Mouse (Mus musculus) midbrain, embryonic 14.5 days (tissue): Measurements from ENCODE around the gene Gimap7. TPM values are rescaled to one million over a fixed set of nuclear protein-coding genes. Genes with fewer than 3 reads are reported as not detected.

Experiments used
- ATAC-seq: fragments of 200-750 bp; cut with Nextera tagmentation; 2 replicates; pipeline ENCODE4 v1.8.0; 2017; ENCODE audit warnings: moderate number of reproducible peaks, moderate library complexity; ENCODE audit not compliant: low FRiP score, low TSS enrichment
- DNase-seq: peaks from one replicate; pipeline ENCODE4 v3.0.0-alpha.2; 2015
- H3K27ac ChIP-seq: fragments of 300-500 bp; sonication (generic); replicated peaks from 2 replicates; pipeline ENCODE4 v1.5.1; 2014; ENCODE audit warnings: mild to moderate bottlenecking, low read depth, low read length, moderate library complexity
- H3K27me3 ChIP-seq: fragments of 300-500 bp; sonication (generic); 2 replicates; pipeline ENCODE4 v1.6.1; 2014; ENCODE audit warnings: low read length, control low read depth, mixed read lengths; ENCODE audit not compliant: control insufficient read depth, insufficient read depth
- H3K36me3 ChIP-seq: fragments of 300-500 bp; sonication (generic); 2 replicates; pipeline ENCODE4 v1.6.1; 2014; ENCODE audit warnings: low read length, control low read depth; ENCODE audit not compliant: control insufficient read depth, insufficient read depth
- H3K4me1 ChIP-seq: fragments of 300-500 bp; sonication (generic); 2 replicates; pipeline ENCODE4 v1.6.1; 2014; ENCODE audit warnings: mild to moderate bottlenecking, antibody characterized with exemption, low read length, control low read depth; ENCODE audit not compliant: control insufficient read depth, insufficient read depth
- H3K4me2 ChIP-seq: fragments of 300-500 bp; sonication (generic); 2 replicates; pipeline ENCODE4 v1.6.1; 2014; ENCODE audit warnings: mild to moderate bottlenecking, low read length, moderate library complexity
- H3K4me3 ChIP-seq: fragments of 300-500 bp; sonication (generic); replicated peaks from 2 replicates; pipeline ENCODE4 v1.5.1; 2014; ENCODE audit warnings: low read depth, low read length
- H3K9ac ChIP-seq: fragments of 300-500 bp; sonication (generic); replicated peaks from 2 replicates; pipeline ENCODE4 v1.6.1; 2014; ENCODE audit warnings: mild to moderate bottlenecking, low read length, moderate library complexity
- H3K9me3 ChIP-seq: fragments of 300-500 bp; sonication (generic); 2 replicates; pipeline ENCODE4 v1.6.1; 2016; ENCODE audit warnings: low read length, control low read depth, mixed read lengths; ENCODE audit not compliant: control insufficient read depth
- WGBS: fragments of 180-500 bp; shearing (Covaris S2); extraction: QIAGEN DNeasy Blood & Tissue Kit; methylation state at CpG from one replicate; pipeline ENCODE4 v1.1.7; 2014; 5-methylcytosine and 5-hydroxymethylcytosine counted together
- polyA plus RNA-seq: library from polyadenylated mRNA; unstranded; fragments of >200 nt; fragmentation: Nextera tagmentation; extraction: Ambion mirVana; gene quantifications from 2 replicates; pipeline ENCODE4 v1.2.1, GENCODE M21; 2014

Gene Gimap7
- polyA plus RNA-seq, 1 experiment from 2014 or later = not detected

DNA sequence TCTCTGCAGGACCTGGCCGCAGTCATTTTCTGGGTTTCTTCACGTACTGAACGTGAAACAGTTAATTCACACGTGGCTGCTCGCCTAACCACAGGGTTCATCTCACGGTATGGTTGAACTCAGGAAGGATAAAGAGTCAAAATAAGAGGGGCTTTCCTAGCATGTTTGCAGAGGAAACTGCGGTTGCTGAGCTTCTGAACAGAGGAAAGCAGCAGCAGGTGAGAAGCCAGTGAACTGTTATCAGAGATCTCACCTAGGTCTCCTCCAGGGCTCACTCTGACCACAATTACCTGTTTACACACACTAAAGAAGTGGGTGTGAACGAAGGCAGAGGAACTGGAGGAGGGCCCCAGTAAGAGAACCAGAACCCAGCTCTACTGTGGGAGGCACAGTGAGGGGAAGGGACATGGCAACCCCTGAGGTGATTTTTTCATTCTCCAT lies 14.5 kb downstream of the Gimap7 start:
- no peak overlapping the region for H3K4me2 ChIP-seq
- H3K9ac ChIP-seq = no peak overlapping the region
- no peaks in the 10 kb centered on the region for H3K9me3 ChIP-seq
- ATAC-seq = no peak
- DNase-seq = no peak
- no peaks in the 10 kb centered on the region for H3K4me1 ChIP-seq
- H3K36me3 ChIP-seq = no peaks in the 10 kb centered on the region
- H3K4me3 ChIP-seq = no peak overlapping the region
- 62% methylated on average over 8 of the region's 8 CpGs for WGBS
- no peaks in the 10 kb centered on the region for H3K27me3 ChIP-seq
- no peak overlapping the region for H3K27ac ChIP-seq

DNA sequence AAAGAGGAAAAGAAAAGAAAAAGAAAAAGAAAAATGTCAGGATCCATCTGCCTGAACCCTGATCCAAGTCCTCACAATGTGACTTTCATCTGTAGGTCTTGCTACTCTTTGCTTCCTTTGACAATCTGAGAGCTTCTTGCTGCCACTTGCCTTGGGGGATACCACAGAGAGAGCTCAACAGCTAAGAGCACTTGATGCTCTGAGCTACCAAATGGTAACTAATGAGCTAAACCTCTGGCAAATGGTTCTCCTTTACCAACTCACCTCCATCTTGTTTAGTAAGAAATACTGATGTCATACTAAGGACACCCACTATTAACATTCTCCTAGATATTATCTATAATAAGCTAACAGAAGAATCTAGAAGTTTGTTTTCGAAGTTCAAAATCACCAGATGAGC lies 15.2 kb downstream of the Gimap7 start:
- DNase-seq (no peak), ATAC-seq (no peak)
- Histone ChIP-seq H3K4me2 (no peak overlapping the region), H3K36me3 (no peaks in the 10 kb centered on the region), H3K27me3 (no peaks in the 10 kb centered on the region), H3K4me3 (no peak overlapping the region), H3K9me3 (no peaks in the 10 kb centered on the region), H3K27ac (no peak overlapping the region), H3K9ac (no peak overlapping the region), H3K4me1 (no peaks in the 10 kb centered on the region)
- 83% methylated on average over 1 of the region's 1 CpGs for WGBS

DNA sequence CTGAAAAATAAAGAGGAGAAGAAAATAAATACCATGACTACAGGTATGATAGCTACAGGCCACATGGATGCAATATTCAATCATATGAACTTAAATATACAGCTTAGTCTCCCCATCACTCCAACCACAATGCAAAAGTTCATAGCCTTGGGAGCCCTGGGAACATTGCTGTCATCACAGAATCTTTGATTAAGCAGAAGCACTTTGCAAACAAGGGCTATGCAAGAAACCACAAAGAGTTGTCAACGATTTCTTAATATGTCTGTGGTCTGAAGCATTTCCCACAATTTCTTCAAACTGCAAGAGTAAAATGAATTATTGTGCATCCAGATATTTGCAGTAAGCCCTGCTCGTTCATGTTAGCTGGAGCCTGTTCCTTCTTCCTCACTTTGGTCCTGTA lies 18.6 kb downstream of the Gimap7 start:
- no peaks in the 10 kb centered on the region for H3K4me1 ChIP-seq
- no peak overlapping the region for H3K9ac ChIP-seq
- ATAC-seq (no peak), DNase-seq (no peak)
- H3K9me3 ChIP-seq = no peaks in the 10 kb centered on the region
- H3K27me3 ChIP-seq = 0 out of 2 replicates have a peak, but pooled peaks cover 3% of the 10 kb centered on the region
- no peak overlapping the region for H3K4me2 ChIP-seq
- WGBS = 79% methylated on average over 2 of the region's 2 CpGs
- H3K4me3 ChIP-seq = no peak overlapping the region
- H3K27ac ChIP-seq = no peak overlapping the region
- no peaks in the 10 kb centered on the region for H3K36me3 ChIP-seq

DNA sequence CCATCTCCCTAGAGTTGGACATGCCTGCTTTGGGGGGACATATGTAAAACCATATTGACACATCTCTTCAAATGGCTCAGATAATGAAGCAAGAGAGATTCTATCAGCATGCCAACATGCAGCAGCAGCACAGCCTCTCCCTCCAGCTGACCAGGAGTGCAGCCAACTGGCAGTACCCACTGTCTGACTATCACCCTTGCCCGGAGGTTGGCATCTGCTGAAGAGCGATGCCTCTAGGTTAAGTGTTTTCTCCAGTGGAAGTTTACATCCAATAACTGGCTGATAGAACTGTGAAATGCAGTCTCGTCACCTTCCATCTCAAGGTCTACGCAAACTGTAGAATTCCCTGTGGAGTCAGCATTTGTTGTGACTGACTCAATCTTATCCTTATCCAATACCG lies 19.3 kb downstream of the Gimap7 start:
- no peak for ATAC-seq
- 94% methylated on average over 5 of the region's 5 CpGs for WGBS
- Histone ChIP-seq H3K4me3 (no peak overlapping the region), H3K27ac (no peak overlapping the region), H3K9me3 (no peaks in the 10 kb centered on the region), H3K27me3 (peaks cover 9% of the 10 kb centered on the region; the same call in 1 of the 2 replicates), H3K36me3 (no peaks in the 10 kb centered on the region), H3K4me1 (no peaks in the 10 kb centered on the region), H3K4me2 (no peak overlapping the region), H3K9ac (no peak overlapping the region)
- no peak for DNase-seq

DNA sequence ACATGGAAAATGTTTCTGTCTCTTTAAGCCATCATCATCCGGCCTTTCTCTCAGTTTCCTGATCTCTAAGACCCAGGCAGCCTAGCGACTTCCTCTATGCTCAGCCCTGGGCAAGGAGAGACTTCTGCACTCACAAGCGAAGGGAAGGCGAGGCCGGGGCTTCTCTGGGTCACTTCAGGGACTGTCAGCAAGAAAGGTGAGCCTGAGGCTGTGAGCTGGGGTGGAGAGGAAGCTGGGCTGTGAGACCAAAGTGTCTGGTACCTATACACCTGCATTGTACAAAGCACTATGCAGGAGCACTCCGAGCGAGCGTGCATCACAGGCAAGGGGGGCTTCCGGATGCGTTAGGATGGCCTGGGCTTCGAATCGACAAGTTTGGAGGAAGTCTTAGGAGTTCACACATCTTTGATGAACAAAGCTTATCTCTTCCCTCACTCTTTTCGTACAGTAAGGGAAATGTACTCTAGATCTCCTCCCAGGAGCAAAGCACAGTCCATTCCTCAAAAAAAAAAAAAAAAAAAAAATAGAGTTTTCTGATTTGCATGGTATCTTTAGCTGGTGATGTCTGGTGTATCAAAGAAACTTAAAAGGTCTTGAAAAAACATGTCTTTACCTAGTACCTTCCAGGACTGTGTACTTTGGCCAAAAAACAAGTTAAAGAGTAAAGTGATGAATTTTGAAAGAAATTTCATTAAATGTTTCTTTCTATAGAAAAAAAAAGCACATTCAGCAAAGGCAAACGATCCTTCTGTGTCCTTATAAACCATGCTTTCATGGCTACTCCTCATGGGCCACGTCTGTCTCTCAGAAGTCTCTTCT lies 20.7 kb downstream of the Gimap7 start, which contains the start of gene Gimap1:
Gimap1 (plus strand) TSS at position 94 of the 819 bp plus-strand sequence.
- no peaks in the 10 kb centered on the region for H3K9me3 ChIP-seq
- DNase-seq = no peak
- no peaks in the 10 kb centered on the region for H3K36me3 ChIP-seq
- H3K4me2 ChIP-seq = no peak within 1 kb of the TSS
- H3K4me1 ChIP-seq = no peaks in the 10 kb centered on the region
- WGBS = 83% methylated on average over 15 of the region's 15 CpGs
- ATAC-seq = no peak
- H3K9ac ChIP-seq = no peak within 1 kb of the TSS
- H3K27me3 ChIP-seq = peaks cover 17% of the 10 kb centered on the region
- H3K4me3 ChIP-seq = no peak within 1 kb of the TSS
- no peak within 1 kb of the TSS for H3K27ac ChIP-seq

DNA sequence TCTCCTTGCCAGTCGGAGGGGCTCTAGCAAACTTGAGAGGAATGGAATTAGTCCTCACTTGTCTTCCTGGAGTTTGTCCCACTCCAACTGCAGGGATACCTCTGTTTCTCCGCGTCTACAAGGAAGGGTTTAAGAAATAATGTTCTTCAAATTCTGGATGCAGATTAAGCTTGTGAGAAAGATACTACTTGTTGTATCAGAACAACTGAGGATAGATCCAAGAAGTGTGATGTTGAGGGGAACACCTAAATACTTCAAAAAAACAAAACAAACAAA lies 21.3 kb downstream of the Gimap7 start:
- H3K27ac ChIP-seq = no peak overlapping the region
- H3K4me3 ChIP-seq = no peak overlapping the region
- H3K36me3 ChIP-seq = no peaks in the 10 kb centered on the region
- DNase-seq = no peak
- no peak overlapping the region for H3K9ac ChIP-seq
- 93% methylated on average over 3 of the region's 3 CpGs for WGBS
- H3K4me1 ChIP-seq = no peaks in the 10 kb centered on the region
- ATAC-seq = no peak
- no peak overlapping the region for H3K4me2 ChIP-seq
- peaks cover 17% of the 10 kb centered on the region for H3K27me3 ChIP-seq
- no peaks in the 10 kb centered on the region for H3K9me3 ChIP-seq

DNA sequence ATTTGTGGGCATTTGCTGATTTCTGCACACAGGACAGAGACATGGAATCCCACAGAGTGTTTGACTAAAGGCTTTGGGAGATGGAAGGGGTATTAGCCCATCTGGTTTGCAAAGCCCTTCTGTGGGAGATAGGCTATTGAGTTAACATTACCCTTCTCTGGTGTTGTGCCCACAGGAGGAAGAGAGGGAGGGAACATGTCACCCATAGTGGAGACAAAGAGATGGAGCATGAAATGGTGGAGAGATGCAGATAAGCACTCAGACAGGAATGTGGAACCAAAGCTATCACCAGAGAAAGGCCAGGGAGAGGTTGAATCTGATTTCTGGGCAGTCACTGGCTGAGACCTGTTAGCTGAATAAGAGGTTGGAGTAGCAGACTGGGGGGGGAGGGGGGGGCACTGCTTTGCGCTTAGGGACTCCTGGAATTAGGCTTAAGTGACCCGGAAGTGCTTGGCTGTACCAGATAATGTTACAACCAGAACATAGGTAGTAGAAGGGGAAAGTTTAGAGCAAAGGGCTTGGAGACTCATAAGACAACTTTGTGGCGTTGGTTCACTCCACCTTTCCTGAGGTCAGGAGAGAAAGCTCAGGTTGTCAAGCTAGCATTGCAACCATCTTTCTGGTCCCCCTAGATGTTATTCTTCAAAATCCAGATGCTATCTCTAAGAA lies 22.2 kb downstream of the Gimap7 start:
- peaks cover 17% of the 10 kb centered on the region for H3K27me3 ChIP-seq
- H3K4me1 ChIP-seq = no peaks in the 10 kb centered on the region
- ATAC-seq = no peak
- no peak overlapping the region for H3K27ac ChIP-seq
- no peak for DNase-seq
- no peak overlapping the region for H3K9ac ChIP-seq
- no peak overlapping the region for H3K4me2 ChIP-seq
- H3K36me3 ChIP-seq = no peaks in the 10 kb centered on the region
- no peak overlapping the region for H3K4me3 ChIP-seq
- H3K9me3 ChIP-seq = no peaks in the 10 kb centered on the region
- 79% methylated on average over 3 of the region's 3 CpGs for WGBS

DNA sequence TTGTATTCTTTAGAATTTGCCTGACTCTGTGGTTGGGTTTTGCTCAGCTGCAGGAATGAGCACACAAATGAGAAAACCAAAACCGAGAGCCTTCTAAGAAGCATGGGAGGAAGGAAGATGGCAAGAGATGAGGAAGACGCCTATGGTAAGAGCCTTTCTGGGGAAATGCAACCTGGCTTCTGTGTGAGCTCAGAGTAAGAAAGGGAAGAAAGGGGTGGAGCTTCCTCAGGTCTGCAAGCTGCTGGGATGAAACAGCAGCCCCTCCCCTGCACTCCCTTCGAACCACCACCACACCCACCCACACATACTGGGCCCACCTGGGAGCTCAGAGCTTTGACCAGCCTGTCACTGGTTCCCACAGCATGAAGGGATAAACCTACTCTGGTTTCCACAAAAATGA lies 22.9 kb downstream of the Gimap7 start:
- no peaks in the 10 kb centered on the region for H3K9me3 ChIP-seq
- H3K27ac ChIP-seq = no peak overlapping the region
- no peak overlapping the region for H3K9ac ChIP-seq
- 15% methylated on average over 3 of the region's 3 CpGs for WGBS
- H3K4me3 ChIP-seq = no peak overlapping the region
- H3K4me2 ChIP-seq = no peak overlapping the region
- ATAC-seq = no peak
- H3K36me3 ChIP-seq = no peaks in the 10 kb centered on the region
- no peaks in the 10 kb centered on the region for H3K4me1 ChIP-seq
- peaks cover 17% of the 10 kb centered on the region for H3K27me3 ChIP-seq
- no peak for DNase-seq

DNA sequence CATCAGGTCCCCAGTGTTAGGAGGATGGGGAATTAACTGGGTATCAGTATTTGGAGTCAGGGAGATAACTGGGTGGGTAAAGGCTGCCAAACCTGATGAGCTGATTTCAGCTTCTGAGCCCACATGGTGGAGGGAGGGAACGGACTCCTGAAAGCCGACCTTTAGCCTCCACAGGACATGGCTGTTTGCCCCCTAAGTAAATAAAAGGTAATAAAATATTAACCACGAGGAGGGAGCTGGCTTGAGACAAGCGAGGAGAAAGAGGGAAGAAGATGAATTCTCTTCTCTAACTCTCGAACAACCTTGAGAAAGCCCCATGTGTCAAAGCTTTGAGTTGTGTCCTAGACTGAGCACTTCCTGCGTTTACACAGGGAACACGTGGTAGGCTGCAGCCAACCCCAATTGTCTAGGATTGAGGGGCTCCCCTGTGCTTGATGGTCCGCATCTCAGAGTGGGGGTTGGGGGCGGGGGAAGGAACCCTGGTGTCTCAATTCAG lies 23.3 kb downstream of the Gimap7 start:
- DNase-seq (no peak), ATAC-seq (no peak)
- peak overlapping the region; percentile 73 for H3K4me2 ChIP-seq
- no peak overlapping the region for H3K27ac ChIP-seq
- 42% methylated on average over 9 of the region's 9 CpGs for WGBS
- no peak overlapping the region for H3K4me3 ChIP-seq
- H3K9ac ChIP-seq = no peak overlapping the region
- no peaks in the 10 kb centered on the region for H3K4me1 ChIP-seq
- no peaks in the 10 kb centered on the region for H3K9me3 ChIP-seq
- peaks cover 17% of the 10 kb centered on the region for H3K27me3 ChIP-seq
- H3K36me3 ChIP-seq = no peaks in the 10 kb centered on the region
